Mouse (Mus musculus): Measurements from ENCODE around the gene Lrrc4. TPM values are rescaled to one million over a fixed set of nuclear protein-coding genes. Genes with fewer than 3 reads are reported as not detected.

Lrrc4 gene
- total and polyA plus RNA-seq, 2 experiments from 2014 or later = 6.0 to 59.8 TPM

DNA sequence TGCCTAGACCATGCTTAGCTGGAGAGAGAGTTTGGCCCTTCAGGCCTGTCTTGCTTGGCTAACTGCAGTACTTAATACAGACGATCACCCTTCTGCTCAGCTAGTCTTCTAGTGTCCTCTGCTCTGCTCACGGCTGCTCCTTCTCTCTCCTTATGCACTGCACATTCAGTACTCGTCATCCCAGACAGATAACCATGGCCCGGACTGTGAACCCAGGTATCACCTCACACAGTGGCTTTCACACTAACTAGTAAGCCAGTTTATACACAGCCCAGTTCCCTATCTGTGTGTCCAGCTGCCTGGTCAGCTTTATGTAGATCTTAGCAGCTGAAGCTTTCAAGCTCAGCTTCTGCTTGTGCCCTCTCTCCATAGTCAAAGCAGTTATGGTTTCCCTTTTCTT lies 210.1 kb downstream of the Lrrc4 start:
- DNase-seq (ENCODE audit: low spot score) = no peak
- Histone ChIP-seq H3K9me3 (ENCODE audit: low read length) (no peaks in the 10 kb centered on the region), H3K4me3 (ENCODE audit: low read length) (no peak overlapping the region), H3K4me2 (ENCODE audit: low read depth, low read length) (no peak overlapping the region), H3K27ac (no peak overlapping the region), H3K4me1 (ENCODE audit: insufficient read depth, low read length) (peaks cover 10% of the 10 kb centered on the region; the same call in 1 of the 2 replicates), H3K9ac (replicated peaks; ENCODE audit: low read length) (no peak overlapping the region), H3K27me3 (ENCODE audit: insufficient read depth, low read length) (no peaks in the 10 kb centered on the region), H3K36me3 (ENCODE audit: insufficient read depth, low read length) (no peaks in the 10 kb centered on the region)
- 91% methylated on average over 4 of the region's 4 CpGs for WGBS
- no peak for ATAC-seq
- no peak for TF ChIP-seq CTCF (IDR thresholded peaks at IDR 0.05; ENCODE audit: low read depth)

DNA sequence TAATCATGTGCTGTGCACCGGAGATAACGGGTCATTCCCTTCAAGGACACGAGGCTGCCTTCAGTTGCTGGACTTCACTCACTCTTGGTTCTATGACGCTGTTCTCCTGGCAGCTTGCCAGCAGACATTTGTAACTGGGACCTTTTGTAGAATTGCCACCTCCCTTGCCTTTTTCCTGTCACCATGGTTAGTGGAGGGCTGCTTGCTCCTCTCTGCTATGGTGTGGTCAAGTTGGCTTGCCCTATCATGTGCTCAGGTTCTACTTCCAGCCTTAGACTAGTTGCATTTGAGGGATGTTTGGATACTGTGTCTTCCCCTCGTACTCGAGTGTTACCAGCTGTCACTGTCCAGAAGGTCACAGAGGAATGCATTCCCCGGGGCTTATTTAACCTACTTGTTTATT lies 212.8 kb downstream of the Lrrc4 start:
- DNase-seq (ENCODE audit: low spot score) (peak; percentile 68), ATAC-seq (peak; percentile 55; the same call in 1 of the 2 replicates)
- peaks cover 10% of the 10 kb centered on the region; the same call in 1 of the 2 replicates for H3K4me1 ChIP-seq (ENCODE audit: insufficient read depth, low read length)
- H3K36me3 ChIP-seq (ENCODE audit: insufficient read depth, low read length) = no peaks in the 10 kb centered on the region
- H3K27me3 ChIP-seq (ENCODE audit: insufficient read depth, low read length) = no peaks in the 10 kb centered on the region
- H3K4me3 ChIP-seq (ENCODE audit: low read length) = no peak overlapping the region
- no peak overlapping the region for H3K27ac ChIP-seq
- 29% methylated on average over 7 of the region's 7 CpGs for WGBS
- TF ChIP-seq CTCF (IDR thresholded peaks at IDR 0.05; ENCODE audit: low read depth) = no peak
- H3K9me3 ChIP-seq (ENCODE audit: low read length) = no peaks in the 10 kb centered on the region
- H3K4me2 ChIP-seq (ENCODE audit: low read depth, low read length) = no peak overlapping the region
- H3K9ac ChIP-seq (replicated peaks; ENCODE audit: low read length) = no peak overlapping the region

DNA sequence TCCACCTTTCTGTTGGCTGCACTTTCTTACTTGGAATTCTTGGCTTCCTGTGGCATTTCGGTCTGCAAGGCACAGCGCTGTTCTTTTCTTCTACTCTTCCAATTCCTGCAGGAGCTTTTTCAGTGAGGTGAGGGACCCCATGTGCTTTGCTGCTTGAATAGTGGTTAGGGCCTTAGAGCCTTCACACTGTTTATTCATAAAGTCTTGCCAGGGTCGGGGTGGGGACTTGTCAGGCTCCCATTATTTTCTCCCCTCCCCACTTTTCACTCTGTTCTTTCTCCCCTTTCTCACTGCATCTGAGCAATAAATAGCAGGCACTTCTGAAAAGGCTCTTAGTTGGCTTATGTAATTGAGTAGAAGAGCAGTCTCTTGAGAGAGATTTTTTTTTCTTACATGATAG lies 213.2 kb downstream of the Lrrc4 start:
- H3K27ac ChIP-seq = no peak overlapping the region
- ATAC-seq (no peak), DNase-seq (ENCODE audit: low spot score) (no peak)
- 57% methylated on average over 3 of the region's 3 CpGs for WGBS
- H3K9me3 ChIP-seq (ENCODE audit: low read length) = no peaks in the 10 kb centered on the region
- peaks cover 10% of the 10 kb centered on the region; the same call in 1 of the 2 replicates for H3K4me1 ChIP-seq (ENCODE audit: insufficient read depth, low read length)
- no peaks in the 10 kb centered on the region for H3K27me3 ChIP-seq (ENCODE audit: insufficient read depth, low read length)
- no peak overlapping the region for H3K4me3 ChIP-seq (ENCODE audit: low read length)
- H3K36me3 ChIP-seq (ENCODE audit: insufficient read depth, low read length) = no peaks in the 10 kb centered on the region
- no peak overlapping the region for H3K4me2 ChIP-seq (ENCODE audit: low read depth, low read length)
- H3K9ac ChIP-seq (replicated peaks; ENCODE audit: low read length) = no peak overlapping the region
- no peak for TF ChIP-seq CTCF (IDR thresholded peaks at IDR 0.05; ENCODE audit: low read depth)

DNA sequence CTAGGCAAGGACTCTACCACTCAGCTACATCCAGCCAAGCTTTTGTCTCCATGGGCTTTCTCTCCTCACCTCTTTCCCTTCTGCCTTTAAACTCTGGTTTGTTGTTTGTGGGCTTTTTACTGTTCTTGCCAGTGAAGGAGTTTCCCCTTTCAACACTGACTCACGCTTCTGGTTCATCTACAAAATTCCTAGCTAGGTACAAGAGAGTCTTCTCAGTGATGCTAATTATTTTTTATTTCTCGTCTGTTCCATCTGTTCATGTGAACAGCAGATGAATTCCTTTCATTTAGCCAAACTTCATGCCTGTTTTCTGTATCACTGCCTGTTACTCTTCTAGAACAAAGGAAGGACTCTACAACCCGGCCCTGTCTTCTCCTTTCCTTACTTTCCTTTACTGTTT lies 215.6 kb downstream of the Lrrc4 start:
- no peaks in the 10 kb centered on the region for H3K36me3 ChIP-seq (ENCODE audit: insufficient read depth, low read length)
- DNase-seq (ENCODE audit: low spot score) (no peak), ATAC-seq (no peak)
- H3K9me3 ChIP-seq (ENCODE audit: low read length) = no peaks in the 10 kb centered on the region
- no peak overlapping the region for H3K4me3 ChIP-seq (ENCODE audit: low read length)
- WGBS = 42% methylated on average over 3 of the region's 3 CpGs
- TF ChIP-seq CTCF (IDR thresholded peaks at IDR 0.05; ENCODE audit: low read depth) = no peak
- no peak overlapping the region for H3K4me2 ChIP-seq (ENCODE audit: low read depth, low read length)
- H3K4me1 ChIP-seq (ENCODE audit: insufficient read depth, low read length) = peaks cover 10% of the 10 kb centered on the region; the same call in 1 of the 2 replicates
- H3K27me3 ChIP-seq (ENCODE audit: insufficient read depth, low read length) = no peaks in the 10 kb centered on the region
- H3K9ac ChIP-seq (replicated peaks; ENCODE audit: low read length) = no peak overlapping the region
- no peak overlapping the region for H3K27ac ChIP-seq

DNA sequence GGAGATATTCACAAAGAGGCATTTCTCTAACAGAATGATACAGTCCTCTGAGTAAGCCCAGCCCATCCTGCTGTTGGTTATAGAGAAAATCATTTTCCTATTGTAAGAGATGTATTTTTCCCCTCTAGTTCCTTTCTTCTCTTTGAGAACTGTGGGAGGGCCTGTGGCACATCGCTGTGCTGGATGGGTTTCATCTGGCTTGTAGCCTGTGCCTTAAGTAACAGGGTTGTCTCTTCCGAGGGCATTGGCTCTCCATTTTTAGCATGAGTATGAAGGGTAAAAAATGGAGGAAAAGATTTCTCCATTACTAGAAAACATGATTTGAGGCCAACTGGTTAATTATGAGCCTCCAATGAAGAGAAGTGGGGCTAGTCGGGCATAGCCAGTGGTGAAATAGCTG lies 216.1 kb downstream of the Lrrc4 start:
- Histone ChIP-seq H3K9me3 (ENCODE audit: low read length) (no peaks in the 10 kb centered on the region), H3K27ac (no peak overlapping the region), H3K4me3 (ENCODE audit: low read length) (no peak overlapping the region), H3K9ac (replicated peaks; ENCODE audit: low read length) (no peak overlapping the region), H3K27me3 (ENCODE audit: insufficient read depth, low read length) (no peaks in the 10 kb centered on the region), H3K4me2 (ENCODE audit: low read depth, low read length) (no peak overlapping the region), H3K36me3 (ENCODE audit: insufficient read depth, low read length) (no peaks in the 10 kb centered on the region), H3K4me1 (ENCODE audit: insufficient read depth, low read length) (peaks cover 10% of the 10 kb centered on the region; the same call in 1 of the 2 replicates)
- 53% methylated on average over 3 of the region's 3 CpGs for WGBS
- DNase-seq (ENCODE audit: low spot score) (no peak), ATAC-seq (no peak)
- no peak for TF ChIP-seq CTCF (IDR thresholded peaks at IDR 0.05; ENCODE audit: low read depth)

DNA sequence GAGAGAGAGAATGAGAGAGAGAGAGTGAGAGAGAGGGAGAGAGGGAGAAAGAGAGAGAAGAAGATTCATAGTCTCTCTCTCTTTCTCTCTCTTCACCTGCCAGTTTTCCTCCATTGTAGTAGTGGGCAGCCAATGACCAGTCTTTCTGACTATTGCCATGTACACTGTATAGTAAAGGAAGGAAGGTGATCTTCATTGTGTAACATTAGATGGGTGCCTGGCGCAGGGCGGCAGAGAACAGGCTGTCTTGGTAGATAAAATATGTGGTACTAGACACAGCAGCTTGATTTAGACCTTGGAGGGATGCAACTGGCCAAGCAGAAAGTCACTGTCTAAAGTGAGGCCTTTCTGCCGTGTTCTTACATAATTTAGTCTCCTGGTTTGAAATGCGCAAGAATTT lies 216.7 kb downstream of the Lrrc4 start:
- Histone ChIP-seq H3K4me3 (ENCODE audit: low read length) (no peak overlapping the region), H3K27me3 (ENCODE audit: insufficient read depth, low read length) (no peaks in the 10 kb centered on the region), H3K27ac (no peak overlapping the region), H3K4me2 (ENCODE audit: low read depth, low read length) (no peak overlapping the region), H3K9ac (replicated peaks; ENCODE audit: low read length) (no peak overlapping the region), H3K4me1 (ENCODE audit: insufficient read depth, low read length) (peaks cover 10% of the 10 kb centered on the region; the same call in 1 of the 2 replicates), H3K36me3 (ENCODE audit: insufficient read depth, low read length) (no peaks in the 10 kb centered on the region), H3K9me3 (ENCODE audit: low read length) (no peaks in the 10 kb centered on the region)
- DNase-seq (ENCODE audit: low spot score) (no peak), ATAC-seq (no peak)
- no peak for TF ChIP-seq CTCF (IDR thresholded peaks at IDR 0.05; ENCODE audit: low read depth)
- WGBS = 92% methylated on average over 4 of the region's 4 CpGs

DNA sequence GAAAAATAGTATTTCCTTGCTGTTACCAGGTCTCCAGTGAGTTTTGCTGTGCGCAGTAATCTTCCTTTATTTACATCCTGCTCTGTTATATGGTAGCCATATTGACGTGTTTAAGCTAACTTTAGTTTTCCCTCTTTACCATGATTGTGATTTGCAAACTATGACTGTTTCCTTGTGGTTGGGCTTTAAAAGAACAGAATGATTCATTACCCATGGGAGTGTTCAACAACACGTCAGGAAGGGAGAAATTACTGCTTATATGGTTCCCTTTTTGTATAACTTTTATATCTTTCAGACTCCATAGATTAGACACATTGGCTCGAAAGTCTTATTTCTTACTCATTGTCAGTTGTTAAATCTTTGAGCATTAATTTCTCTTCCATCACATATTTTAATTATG lies 218.1 kb downstream of the Lrrc4 start:
- ATAC-seq = no peak
- Histone ChIP-seq H3K27me3 (ENCODE audit: insufficient read depth, low read length) (no peaks in the 10 kb centered on the region), H3K27ac (no peak overlapping the region), H3K9ac (replicated peaks; ENCODE audit: low read length) (no peak overlapping the region), H3K4me1 (ENCODE audit: insufficient read depth, low read length) (peaks cover 2% of the 10 kb centered on the region; the same call in 1 of the 2 replicates), H3K9me3 (ENCODE audit: low read length) (no peaks in the 10 kb centered on the region), H3K4me3 (ENCODE audit: low read length) (no peak overlapping the region), H3K36me3 (ENCODE audit: insufficient read depth, low read length) (no peaks in the 10 kb centered on the region), H3K4me2 (ENCODE audit: low read depth, low read length) (no peak overlapping the region)
- WGBS = 83% methylated on average over 4 of the region's 4 CpGs
- DNase-seq (ENCODE audit: low spot score) = no peak
- no peak for TF ChIP-seq CTCF (IDR thresholded peaks at IDR 0.05; ENCODE audit: low read depth)

Other genes starting within 250 kb of the Lrrc4 start
- gene Lep, start 228.5 kb upstream of the Lrrc4 start, total RNA-seq (2014; rRNA removed) = not detected in 2 replicates
- gene Lep, start 228.5 kb upstream of the Lrrc4 start, polyA plus RNA-seq (2015; fragmentation: Nextera tagmentation; extraction: Ambion mirVana) = not detected in 2 replicates

All from hindbrain, postnatal 0 days (tissue).